Comparison of ENCODE assay signal across 8 mouse cellular contexts in genomic region chr2:33546879-33547278, GRCm38 (mm10).
DNase-seq lines count a peak whose midpoint lies in the region.

No protein-coding gene starts in this region.

- intact Hi-C loops in left cerebral cortex, postnatal 4 days (cut with DNase I) = no loop called here

- peak; percentile 36 to 70 for DNase-seq in adrenal gland, adult (ENCODE audit: inconsistent age in 2 of 2, low spot score in 1 of 2)
- DNase-seq in adrenal gland, adult 18-20 months (ENCODE audit: low spot score in 2 of 2) = no peak
- peak; percentile 22 for DNase-seq in thymus, postnatal 14 days
- DNase-seq in thymus, adult 18-20 months = no peak
- DNase-seq in frontal cortex, postnatal 25 days (ENCODE audit: low spot score in 2 of 2) = peak; percentile 77 to 87
- peak; percentile 95 for DNase-seq in left cerebral cortex, postnatal 4 days
- peak; percentile 45 for DNase-seq in ovary, postnatal 14 days (ENCODE audit: low spot score)
- DNase-seq in thymus, postnatal 0 days (ENCODE audit: low spot score) = no peak

Comparison
In these comparisons a context has a peak if more than half of its experiments do, and no peak if none do; other contexts are left out.
1. DNase-seq: peak in adrenal gland, adult (2 of 2), thymus, postnatal 14 days (single experiment), frontal cortex, postnatal 25 days (2 of 2), left cerebral cortex, postnatal 4 days (single experiment) and ovary, postnatal 14 days (single experiment); none in adrenal gland, adult 18-20 months (0 of 2), thymus, adult 18-20 months (0 of 2) and thymus, postnatal 0 days (single experiment).